Mouse (Mus musculus): ENCODE measurements around the gene Jmjd6.

Jmjd6 gene

GRCm38 (mm10) chr11:116807116-116807515 is 36.1 kb downstream of the Jmjd6 start:
- no peak for DNase-seq (ENCODE audit: low spot score in 2 of 2)

DNA sequence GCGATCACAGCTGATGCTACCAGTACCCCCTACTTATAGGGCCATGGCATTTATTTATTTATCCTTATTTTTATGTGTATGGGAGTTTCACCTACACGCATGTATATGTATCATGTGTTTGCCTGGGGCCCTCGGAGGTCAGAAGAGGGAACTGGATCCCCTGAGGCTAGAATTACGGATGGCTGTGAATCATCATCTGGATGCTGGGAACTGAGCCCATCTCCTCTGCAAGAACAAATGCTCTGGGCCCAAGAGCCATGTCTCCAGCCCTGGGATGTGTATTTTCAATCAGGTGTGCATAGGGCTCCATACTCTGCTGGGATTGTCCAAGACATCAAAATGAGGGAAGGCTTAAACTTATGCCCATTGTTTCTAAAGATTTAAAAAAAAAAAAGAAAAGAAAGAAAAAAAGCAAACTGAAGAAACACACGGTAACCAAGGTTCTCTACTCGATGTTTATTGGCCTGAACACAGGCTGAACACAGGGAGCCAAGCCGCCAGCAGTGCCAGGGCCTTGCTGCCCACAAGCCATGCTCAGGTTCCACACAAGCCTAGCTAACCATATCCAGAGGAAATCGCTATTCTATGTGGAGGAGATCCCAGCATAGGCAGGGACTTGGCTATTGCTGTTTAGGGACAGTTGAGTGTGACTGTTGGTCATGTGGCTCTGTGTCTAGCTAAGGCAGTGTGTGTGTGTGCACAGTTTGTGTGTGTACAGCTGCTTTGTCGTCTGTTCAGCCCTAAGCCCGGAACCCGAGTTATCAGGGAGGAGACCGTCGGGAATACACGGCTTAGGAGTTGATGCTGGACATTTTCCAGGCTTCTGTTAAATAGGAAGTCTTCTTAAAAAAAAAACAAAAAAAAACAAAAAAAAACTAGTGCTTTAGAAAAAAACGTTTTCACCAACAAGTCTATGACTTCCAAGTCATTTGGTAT is 36.8 kb downstream of the Jmjd6 start:
- DNase-seq (ENCODE audit: low spot score in 2 of 2) = no peak

DNA sequence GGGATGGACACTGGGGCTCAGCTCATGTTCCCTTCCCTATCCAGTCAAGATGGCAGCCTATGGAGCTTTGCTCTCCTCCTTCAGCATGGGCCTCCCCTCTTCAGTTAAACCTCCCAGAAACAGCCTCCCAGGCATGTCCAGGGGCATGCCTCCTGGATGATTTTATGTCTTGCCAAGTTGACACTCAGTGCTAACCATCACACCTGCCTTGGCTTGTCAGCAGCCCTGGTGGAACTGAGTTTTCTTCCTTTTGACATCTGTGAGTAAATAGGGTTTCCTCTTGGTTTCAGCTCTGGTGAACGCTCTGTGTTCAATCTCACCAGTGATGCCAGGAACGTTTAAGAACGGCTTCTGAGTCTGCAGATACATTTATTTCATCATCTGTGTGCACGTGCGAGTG is 40.5 kb downstream of the Jmjd6 start:
- no peak for DNase-seq (ENCODE audit: low spot score in 2 of 2)

DNA sequence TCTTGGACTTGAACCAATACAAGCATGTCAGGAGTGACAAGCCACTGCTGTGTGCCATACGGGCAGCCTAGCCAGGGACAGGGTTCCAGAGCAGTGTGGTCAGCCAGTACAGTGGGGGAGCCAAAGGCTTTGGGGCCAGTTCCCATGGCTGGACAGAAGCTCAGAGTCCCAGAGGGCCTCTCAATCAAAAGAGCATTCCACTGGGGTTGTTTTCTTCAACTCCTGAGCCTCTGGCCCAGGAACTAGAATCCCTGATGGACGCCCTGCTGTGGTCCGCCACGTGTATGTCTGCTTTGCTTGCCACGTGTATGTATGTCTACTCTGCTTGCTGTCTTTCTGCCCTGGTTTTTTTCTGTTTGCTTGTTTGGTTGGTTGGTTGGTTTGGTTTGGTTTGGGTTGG is 42.1 kb downstream of the Jmjd6 start:
- DNase-seq (ENCODE audit: low spot score in 2 of 2) = no peak

- no peak for DNase-seq (ENCODE audit: low spot score in 2 of 2)
Observed at GRCm38 (mm10) chr11:116799364-116799763, 43.9 kb downstream of the Jmjd6 start.
